Mouse (Mus musculus) c-Kit-positive CD71-positive TER-119-negative erythroid progenitor cells, embryonic 14.5 days (primary cell): ENCODE measurements around the gene Itgb7.

Experiments used
- DNase-seq: peaks from one replicate; pipeline ENCODE4 v3.0.0-alpha.2; 2013; ENCODE audit warnings: low read depth

The Itgb7 gene

DNA sequence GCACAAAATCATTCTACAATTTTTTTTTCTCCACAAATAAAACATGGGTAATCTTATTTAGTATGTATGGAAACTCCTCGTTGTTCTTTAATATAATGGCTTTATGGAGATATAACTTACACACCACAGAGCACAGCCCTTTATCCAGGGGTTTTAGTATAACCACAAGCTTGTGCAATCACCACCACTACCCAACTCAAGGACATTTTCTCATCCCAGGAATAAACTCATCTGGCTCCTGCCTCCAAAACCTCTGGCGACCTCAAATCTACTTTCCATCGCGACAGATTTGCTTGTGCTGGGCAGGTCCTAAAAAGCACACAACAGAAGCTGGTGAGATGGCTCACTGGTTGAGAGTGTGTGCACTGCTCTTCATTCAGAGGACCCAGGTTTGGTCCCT lies 38.1 kb downstream of the Itgb7 start:
- no peak for DNase-seq

- no peak for DNase-seq
These were observed 38.8 kb downstream of the Itgb7 start for GRCm38 (mm10) chr15:102192820-102193386.

- no peak for DNase-seq
These were observed 39.4 kb downstream of the Itgb7 start for GRCm38 (mm10) chr15:102192271-102192812.

GRCm38 (mm10) chr15:102191699-102192098 lies 40.0 kb downstream of the Itgb7 start:
- no peak for DNase-seq

GRCm38 (mm10) chr15:102188883-102189282 lies 42.9 kb downstream of the Itgb7 start:
- no peak for DNase-seq

DNA sequence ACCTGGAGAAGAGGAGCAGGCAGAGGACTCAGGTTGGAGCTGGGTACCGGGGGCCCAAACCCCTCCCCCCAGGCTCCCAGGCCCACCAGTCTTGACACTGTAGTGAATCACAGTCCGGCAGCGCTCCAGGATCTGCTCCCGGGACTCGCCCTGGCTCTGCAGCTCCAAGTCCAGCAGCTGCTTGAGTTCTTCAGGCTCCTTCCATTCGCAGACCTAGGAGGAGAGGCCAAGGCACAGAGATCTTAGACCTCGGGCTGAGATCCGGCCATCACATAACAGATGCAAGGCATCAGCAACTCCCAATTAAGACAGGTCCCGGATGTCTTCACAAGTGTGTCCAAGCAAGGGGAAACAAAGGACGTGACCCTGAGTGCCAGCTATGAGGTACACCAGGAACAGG lies 43.6 kb downstream of the Itgb7 start:
- DNase-seq = no peak

DNA sequence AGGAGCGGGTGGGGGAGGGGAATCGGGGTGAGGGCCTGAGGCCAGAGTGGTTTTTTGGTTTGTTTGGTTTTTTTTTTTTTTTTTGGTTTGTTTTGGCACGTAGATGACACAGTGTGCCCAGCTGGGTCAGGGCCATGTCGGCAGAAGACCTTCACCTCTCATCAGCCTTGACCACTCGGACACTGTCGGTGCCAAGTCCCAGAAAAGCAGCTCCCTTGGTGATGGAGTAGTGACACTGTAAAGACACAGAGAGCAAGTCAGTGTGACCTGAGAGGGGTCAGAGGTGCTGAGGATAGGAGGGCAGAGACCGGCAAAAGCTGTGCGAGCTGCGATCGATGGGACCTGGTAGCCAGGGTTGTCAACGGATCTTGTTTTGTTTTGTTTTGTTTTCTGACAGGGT lies 45.5 kb downstream of the Itgb7 start:
- no peak for DNase-seq

DNA sequence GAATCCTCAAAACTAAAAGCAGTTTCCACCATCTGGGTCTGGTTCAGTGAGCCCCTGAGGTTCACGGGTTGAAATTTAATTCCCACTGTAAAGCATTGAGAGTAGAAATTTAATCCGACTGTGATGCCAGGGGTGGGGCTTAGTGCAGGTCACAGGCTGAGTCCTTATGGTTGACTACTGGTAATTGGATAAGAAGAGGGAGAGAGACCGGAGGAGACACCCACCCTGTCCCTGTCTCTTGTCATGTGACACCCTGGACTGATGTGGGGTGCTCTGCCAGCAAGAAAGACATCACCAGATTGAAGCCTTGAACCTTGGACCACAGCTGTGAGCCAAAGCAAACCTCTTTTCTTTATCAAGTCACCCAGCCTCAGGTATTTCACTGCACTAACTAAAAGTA lies 48.7 kb downstream of the Itgb7 start:
- no peak for DNase-seq

DNA sequence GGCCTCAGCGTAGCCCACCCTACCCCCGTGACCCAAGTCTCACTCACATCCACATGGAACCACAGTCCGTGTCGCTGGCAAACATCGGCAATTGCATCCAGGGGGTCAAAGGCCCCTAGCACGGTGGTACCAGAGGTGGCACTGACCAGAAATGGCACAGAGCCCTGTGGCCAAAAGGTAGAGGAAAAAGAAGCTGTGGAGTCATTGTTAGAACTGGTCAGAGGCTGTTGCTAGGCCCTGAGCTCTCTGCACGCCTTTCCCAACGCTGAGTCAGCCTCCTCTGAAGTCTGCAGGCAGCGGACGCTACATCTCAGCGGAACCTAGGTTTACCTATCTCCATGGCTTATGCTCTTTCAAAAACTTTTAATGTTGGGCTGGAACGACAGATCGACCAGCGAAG lies 51.8 kb downstream of the Itgb7 start:
- DNase-seq = no peak

DNA sequence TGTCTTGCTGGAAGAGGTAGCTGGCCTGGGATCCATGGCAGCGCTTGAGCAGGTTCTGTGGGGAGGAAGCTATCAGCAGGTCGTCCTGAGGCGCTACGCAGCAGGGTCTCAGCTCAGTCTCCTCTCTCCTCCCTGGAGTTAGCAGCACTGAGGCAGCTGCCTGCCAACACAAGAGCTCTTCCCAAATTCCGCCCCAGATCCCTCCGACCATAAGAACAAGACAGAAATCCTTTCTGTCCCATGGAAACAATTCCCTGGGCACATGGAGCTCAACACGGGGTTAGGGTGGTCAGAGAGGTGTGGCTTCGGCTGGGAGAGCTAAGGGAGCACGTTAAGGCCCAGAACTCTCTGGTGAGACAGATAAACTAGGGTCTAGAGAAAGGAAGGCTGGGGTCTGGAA lies 52.6 kb downstream of the Itgb7 start:
- no peak for DNase-seq

- DNase-seq = peak; percentile 67
These were observed 53.5 kb downstream of the Itgb7 start for GRCm38 (mm10) chr15:102178279-102178678.

GRCm38 (mm10) chr15:102177417-102177816 lies 54.3 kb downstream of the Itgb7 start:
- no peak for DNase-seq

- DNase-seq = peak; percentile 35
These were observed 55.0 kb downstream of the Itgb7 start for GRCm38 (mm10) chr15:102176571-102177316.

DNA sequence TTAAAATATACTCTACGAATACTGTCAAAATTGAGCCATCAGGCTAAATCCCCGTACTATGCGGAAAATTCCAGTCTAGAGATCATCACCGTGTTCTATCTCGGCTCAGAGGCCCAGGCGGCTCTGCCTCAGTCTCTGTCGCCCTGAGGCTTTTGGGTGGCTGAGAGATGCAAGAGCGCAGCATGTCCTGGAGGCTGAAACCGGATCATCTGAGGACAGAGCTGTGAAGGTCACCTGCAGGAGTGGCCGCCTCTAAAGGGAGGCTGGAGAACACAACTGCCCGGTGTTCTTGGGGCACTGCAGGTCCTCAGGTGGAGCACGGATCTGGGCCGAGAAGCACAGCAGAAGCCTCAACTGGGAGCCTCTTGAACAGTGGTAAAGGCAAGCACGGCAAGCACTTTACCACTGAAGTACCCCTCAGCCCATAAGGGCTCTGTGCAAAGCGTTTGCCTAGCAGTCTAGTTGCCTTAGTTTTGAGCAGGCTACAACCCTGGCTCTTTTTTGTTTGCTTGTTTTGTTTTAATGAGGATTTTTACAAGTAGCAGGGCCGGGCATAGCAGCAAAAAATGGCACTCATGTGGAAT lies 55.9 kb downstream of the Itgb7 start:
- DNase-seq = no peak

DNA sequence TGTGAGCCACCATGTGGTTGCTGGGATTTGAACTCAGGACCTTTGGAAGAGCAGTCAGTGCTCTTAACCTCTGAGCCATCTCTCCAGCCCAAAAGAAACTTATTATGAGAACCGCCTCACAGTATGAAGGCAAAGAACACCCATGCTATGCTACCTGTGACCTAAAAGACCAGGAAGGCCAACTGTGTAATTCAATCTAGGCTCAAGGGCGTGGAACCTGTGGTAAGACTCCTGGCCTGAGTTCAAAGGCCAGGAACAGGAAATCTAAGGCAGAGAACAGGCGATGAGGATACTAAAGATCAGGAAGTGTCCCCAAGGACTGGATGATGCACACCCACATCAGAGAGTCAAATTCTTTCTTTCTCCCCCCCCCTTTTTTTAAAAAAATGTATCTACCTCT lies 58.2 kb downstream of the Itgb7 start:
- DNase-seq = no peak

GRCm38 (mm10) chr15:102169064-102169463 lies 62.7 kb downstream of the Itgb7 start:
- no peak for DNase-seq

- no peak for DNase-seq
These were observed 64.1 kb downstream of the Itgb7 start for GRCm38 (mm10) chr15:102167620-102168021.
